Mouse (Mus musculus) heart, embryonic 13.5 days (tissue): ENCODE measurements around the gene Tnnt2. TPM values are rescaled to one million over a fixed set of nuclear protein-coding genes. Genes with fewer than 3 reads are reported as not detected.
A peak's percentile ranks its signal among the peaks of the same experiment; 100 is the strongest.

Source experiments
- ATAC-seq: fragments of 200-750 bp; cut with Nextera tagmentation; 2 replicates; pipeline ENCODE4 v1.8.0; 2017; ENCODE audit warnings: moderate TSS enrichment; ENCODE audit not compliant: insufficient number of reproducible peaks, low FRiP score, low TSS enrichment; ENCODE audit errors: extremely low read depth
- H3K27ac ChIP-seq: fragments of 300-500 bp; sonication (generic); replicated peaks from 2 replicates; pipeline ENCODE4 v1.5.1; 2015; ENCODE audit warnings: moderate library complexity, mild to moderate bottlenecking, inconsistent platforms
- H3K27me3 ChIP-seq: fragments of 300-500 bp; sonication (generic); replicated peaks from 2 replicates; pipeline ENCODE4 v1.6.1; 2015; ENCODE audit warnings: mild to moderate bottlenecking, inconsistent platforms
- H3K36me3 ChIP-seq: fragments of 300-500 bp; sonication (generic); 2 replicates; pipeline ENCODE4 v1.6.1; 2015; ENCODE audit warnings: mild to moderate bottlenecking, inconsistent platforms
- H3K4me1 ChIP-seq: fragments of 300-500 bp; sonication (generic); 2 replicates; pipeline ENCODE4 v1.6.1; 2015; ENCODE audit warnings: inconsistent platforms
- H3K4me2 ChIP-seq: fragments of 300-500 bp; sonication (generic); 2 replicates; pipeline ENCODE4 v1.6.1; 2015; ENCODE audit warnings: inconsistent platforms, mild to moderate bottlenecking, moderate library complexity
- H3K4me3 ChIP-seq: fragments of 300-500 bp; sonication (generic); 2 replicates; pipeline ENCODE4 v1.5.1; 2015; ENCODE audit warnings: moderate library complexity, mild to moderate bottlenecking, inconsistent platforms
- H3K9ac ChIP-seq: fragments of 300-500 bp; sonication (generic); 2 replicates; pipeline ENCODE4 v1.6.1; 2015; ENCODE audit warnings: inconsistent platforms, mild to moderate bottlenecking, moderate library complexity
- H3K9me3 ChIP-seq: fragments of 300-500 bp; sonication (generic); 2 replicates; pipeline ENCODE4 v1.6.1; 2016; ENCODE audit warnings: inconsistent platforms
- WGBS: fragments of 180-500 bp; shearing (Covaris S2); methylation state at CpG from one replicate; pipeline ENCODE4 v1.1.7; 2015; ENCODE audit warnings: mixed read lengths; 5-methylcytosine and 5-hydroxymethylcytosine counted together
- polyA plus RNA-seq: library from polyadenylated mRNA; unstranded; fragments of >200 nt; fragmentation: Nextera tagmentation; extraction: Ambion mirVana; gene quantifications from 2 replicates; pipeline ENCODE4 v1.2.1, GENCODE M21; 2015

Gene Tnnt2
- polyA plus RNA-seq, 1 experiment from 2014 or later, result 5,554 TPM

- H3K9me3 ChIP-seq, result no peaks in the 10 kb centered on the region
Observed at GRCm38 (mm10) chr1:135858533-135858932, 22.4 kb downstream of the Tnnt2 start.

GRCm38 (mm10) chr1:135861091-135861490, 24.9 kb downstream of the Tnnt2 start:
- no peaks in the 10 kb centered on the region for H3K36me3 ChIP-seq
- no peak overlapping the region for H3K4me3 ChIP-seq
- peak overlapping the region; percentile 80 for H3K27ac ChIP-seq
- H3K9ac ChIP-seq, result no peak overlapping the region
- peaks cover 19% of the 10 kb centered on the region for H3K27me3 ChIP-seq
- H3K9me3 ChIP-seq, result no peaks in the 10 kb centered on the region
- ATAC-seq, result no peak
- no peak overlapping the region for H3K4me2 ChIP-seq
- 68% methylated on average over 5 of the region's 5 CpGs for WGBS
- H3K4me1 ChIP-seq, result peaks cover 36% of the 10 kb centered on the region

More at GRCm38 (mm10) chr1:135858533-135858932, 22.4 kb downstream of the Tnnt2 start:
- H3K4me1 ChIP-seq, result peaks cover 46% of the 10 kb centered on the region
- H3K27me3 ChIP-seq, result no peaks in the 10 kb centered on the region
- no peak overlapping the region for H3K4me2 ChIP-seq
- WGBS, result 88% methylated on average over 7 of the region's 7 CpGs
- ATAC-seq, result no peak
- 0 out of 2 replicates have a peak, but pooled peaks cover 2% of the 10 kb centered on the region for H3K36me3 ChIP-seq
- H3K4me3 ChIP-seq, result no peak overlapping the region
- H3K27ac ChIP-seq, result no peak overlapping the region
- H3K9ac ChIP-seq, result no peak overlapping the region

GRCm38 (mm10) chr1:135861980-135862552, 25.9 kb downstream of the Tnnt2 start:
- Histone ChIP-seq H3K4me2 (no peak overlapping the region; the same call in 1 of the 2 replicates), H3K36me3 (no peaks in the 10 kb centered on the region), H3K27me3 (peaks cover 28% of the 10 kb centered on the region), H3K27ac (peak overlapping the region; percentile 80), H3K9ac (no peak overlapping the region), H3K9me3 (no peaks in the 10 kb centered on the region), H3K4me3 (no peak overlapping the region), H3K4me1 (peaks cover 35% of the 10 kb centered on the region)
- 29% methylated on average over 9 of the region's 9 CpGs for WGBS
- ATAC-seq, result peak; percentile 43; the same call in 1 of the 2 replicates

- Histone ChIP-seq H3K4me3 (no peak overlapping the region), H3K4me2 (no peak overlapping the region), H3K27ac (peak overlapping the region; percentile 80), H3K27me3 (peaks cover 31% of the 10 kb centered on the region), H3K4me1 (peaks cover 31% of the 10 kb centered on the region), H3K9ac (no peak overlapping the region), H3K36me3 (no peaks in the 10 kb centered on the region), H3K9me3 (no peaks in the 10 kb centered on the region)
- WGBS, result 76% methylated on average over 5 of the region's 5 CpGs
- ATAC-seq, result no peak
Observed at GRCm38 (mm10) chr1:135862561-135862960, 26.4 kb downstream of the Tnnt2 start.

GRCm38 (mm10) chr1:135863786-135864335, 27.7 kb downstream of the Tnnt2 start:
- Histone ChIP-seq H3K9me3 (no peaks in the 10 kb centered on the region), H3K27ac (no peak overlapping the region), H3K27me3 (peaks cover 31% of the 10 kb centered on the region), H3K9ac (no peak overlapping the region), H3K4me3 (no peak overlapping the region), H3K36me3 (no peaks in the 10 kb centered on the region), H3K4me2 (no peak overlapping the region), H3K4me1 (peaks cover 31% of the 10 kb centered on the region)
- ATAC-seq, result no peak
- WGBS, result 68% methylated on average over 9 of the region's 9 CpGs

- Histone ChIP-seq H3K4me3 (no peak overlapping the region), H3K27me3 (peaks cover 31% of the 10 kb centered on the region), H3K27ac (no peak overlapping the region), H3K9me3 (no peaks in the 10 kb centered on the region), H3K36me3 (no peaks in the 10 kb centered on the region), H3K4me1 (peaks cover 31% of the 10 kb centered on the region), H3K4me2 (no peak overlapping the region), H3K9ac (no peak overlapping the region)
- no peak for ATAC-seq
- WGBS, result 71% methylated on average over 6 of the region's 6 CpGs
Observed at GRCm38 (mm10) chr1:135864830-135865229, 28.7 kb downstream of the Tnnt2 start.

GRCm38 (mm10) chr1:135865518-135866194, 29.5 kb downstream of the Tnnt2 start:
- no peak for ATAC-seq
- H3K4me3 ChIP-seq, result no peak overlapping the region
- H3K9me3 ChIP-seq, result no peaks in the 10 kb centered on the region
- 47% methylated on average over 19 of the region's 19 CpGs for WGBS
- no peak overlapping the region for H3K27ac ChIP-seq
- no peaks in the 10 kb centered on the region for H3K36me3 ChIP-seq
- H3K9ac ChIP-seq, result no peak overlapping the region
- H3K4me1 ChIP-seq, result peaks cover 31% of the 10 kb centered on the region
- no peak overlapping the region for H3K4me2 ChIP-seq
- peaks cover 31% of the 10 kb centered on the region for H3K27me3 ChIP-seq

GRCm38 (mm10) chr1:135868570-135868969, 32.4 kb downstream of the Tnnt2 start:
- H3K27me3 ChIP-seq, result peaks cover 34% of the 10 kb centered on the region
- no peaks in the 10 kb centered on the region for H3K9me3 ChIP-seq
- peaks cover 4% of the 10 kb centered on the region for H3K4me1 ChIP-seq
- WGBS, result 82% methylated on average over 6 of the region's 6 CpGs
- no peaks in the 10 kb centered on the region for H3K36me3 ChIP-seq
- no peak overlapping the region for H3K4me3 ChIP-seq
- ATAC-seq, result no peak
- no peak overlapping the region for H3K9ac ChIP-seq
- no peak overlapping the region for H3K27ac ChIP-seq
- no peak overlapping the region for H3K4me2 ChIP-seq

GRCm38 (mm10) chr1:135872991-135873390, 36.8 kb downstream of the Tnnt2 start:
- H3K4me2 ChIP-seq, result no peak overlapping the region
- no peak overlapping the region for H3K27ac ChIP-seq
- H3K27me3 ChIP-seq, result peaks cover 14% of the 10 kb centered on the region
- H3K4me1 ChIP-seq, result no peaks in the 10 kb centered on the region
- no peaks in the 10 kb centered on the region for H3K36me3 ChIP-seq
- H3K9me3 ChIP-seq, result no peaks in the 10 kb centered on the region
- WGBS, result 70% methylated on average over 4 of the region's 4 CpGs
- no peak for ATAC-seq
- no peak overlapping the region for H3K4me3 ChIP-seq
- no peak overlapping the region for H3K9ac ChIP-seq

- no peaks in the 10 kb centered on the region for H3K9me3 ChIP-seq
- no peak overlapping the region for H3K27ac ChIP-seq
- H3K36me3 ChIP-seq, result no peaks in the 10 kb centered on the region
- no peak overlapping the region for H3K4me3 ChIP-seq
- no peak overlapping the region for H3K4me2 ChIP-seq
- no peaks in the 10 kb centered on the region for H3K4me1 ChIP-seq
- WGBS, result 64% methylated on average over 2 of the region's 2 CpGs
- ATAC-seq, result no peak
- H3K27me3 ChIP-seq, result peaks cover 22% of the 10 kb centered on the region
- H3K9ac ChIP-seq, result no peak overlapping the region
Observed at GRCm38 (mm10) chr1:135877248-135877647, 41.1 kb downstream of the Tnnt2 start.

GRCm38 (mm10) chr1:135882385-135883109, 46.4 kb downstream of the Tnnt2 start:
- ATAC-seq, result no peak
- no peak overlapping the region for H3K4me3 ChIP-seq
- no peak overlapping the region for H3K27ac ChIP-seq
- H3K9me3 ChIP-seq, result no peaks in the 10 kb centered on the region
- no peaks in the 10 kb centered on the region for H3K4me1 ChIP-seq
- no peaks in the 10 kb centered on the region for H3K36me3 ChIP-seq
- peaks cover 27% of the 10 kb centered on the region; the same call in 1 of the 2 replicates for H3K27me3 ChIP-seq
- WGBS, result 68% methylated on average over 10 of the region's 10 CpGs
- no peak overlapping the region for H3K9ac ChIP-seq
- H3K4me2 ChIP-seq, result no peak overlapping the region
